Mouse (Mus musculus) limb, embryonic 15.5 days (tissue): Measurements from ENCODE around the gene Sirpa. TPM values are rescaled to one million over a fixed set of nuclear protein-coding genes. Genes with fewer than 3 reads are reported as not detected.
A peak's percentile ranks its signal among the peaks of the same experiment; 100 is the strongest.

Source experiments
- ATAC-seq: fragments of 200-750 bp; cut with Nextera tagmentation; 2 replicates; pipeline ENCODE4 v1.8.0; 2017; ENCODE audit warnings: low read depth, moderate TSS enrichment; ENCODE audit not compliant: insufficient number of reproducible peaks, low FRiP score, low TSS enrichment
- H3K27ac ChIP-seq: fragments of 300-500 bp; sonication (generic); 2 replicates; pipeline ENCODE4 v1.5.1; 2015; ENCODE audit warnings: moderate library complexity, mild to moderate bottlenecking, inconsistent platforms
- H3K27me3 ChIP-seq: fragments of 300-500 bp; sonication (generic); 2 replicates; pipeline ENCODE4 v1.6.1; 2015; ENCODE audit warnings: inconsistent platforms
- H3K36me3 ChIP-seq: fragments of 300-500 bp; sonication (generic); 2 replicates; pipeline ENCODE4 v1.6.1; 2015; ENCODE audit warnings: inconsistent platforms
- H3K4me1 ChIP-seq: fragments of 300-500 bp; sonication (generic); 2 replicates; pipeline ENCODE4 v1.6.1; 2015; ENCODE audit warnings: inconsistent platforms
- H3K4me2 ChIP-seq: fragments of 300-500 bp; sonication (generic); 2 replicates; pipeline ENCODE4 v1.6.1; 2015; ENCODE audit warnings: mild to moderate bottlenecking, inconsistent platforms
- H3K4me3 ChIP-seq: fragments of 300-500 bp; sonication (generic); 2 replicates; pipeline ENCODE4 v1.5.1; 2015; ENCODE audit warnings: mild to moderate bottlenecking, inconsistent platforms
- H3K9ac ChIP-seq: fragments of 300-500 bp; sonication (generic); 2 replicates; pipeline ENCODE4 v1.6.1; 2015; ENCODE audit warnings: inconsistent platforms
- H3K9me3 ChIP-seq: fragments of 300-500 bp; sonication (generic); 2 replicates; pipeline ENCODE4 v1.6.1; 2016; ENCODE audit warnings: inconsistent platforms
- WGBS: fragments of 180-500 bp; shearing (Covaris S2); methylation state at CpG from one replicate; pipeline ENCODE4 v1.1.7; 2015; 5-methylcytosine and 5-hydroxymethylcytosine counted together
- polyA plus RNA-seq: library from polyadenylated mRNA; unstranded; fragments of >200 nt; fragmentation: Nextera tagmentation; extraction: Ambion mirVana; gene quantifications from 2 replicates; pipeline ENCODE4 v1.2.1, GENCODE M21; 2015

Gene Sirpa
- 28.5 and 30.7 TPM in 2 replicates for polyA plus RNA-seq

DNA sequence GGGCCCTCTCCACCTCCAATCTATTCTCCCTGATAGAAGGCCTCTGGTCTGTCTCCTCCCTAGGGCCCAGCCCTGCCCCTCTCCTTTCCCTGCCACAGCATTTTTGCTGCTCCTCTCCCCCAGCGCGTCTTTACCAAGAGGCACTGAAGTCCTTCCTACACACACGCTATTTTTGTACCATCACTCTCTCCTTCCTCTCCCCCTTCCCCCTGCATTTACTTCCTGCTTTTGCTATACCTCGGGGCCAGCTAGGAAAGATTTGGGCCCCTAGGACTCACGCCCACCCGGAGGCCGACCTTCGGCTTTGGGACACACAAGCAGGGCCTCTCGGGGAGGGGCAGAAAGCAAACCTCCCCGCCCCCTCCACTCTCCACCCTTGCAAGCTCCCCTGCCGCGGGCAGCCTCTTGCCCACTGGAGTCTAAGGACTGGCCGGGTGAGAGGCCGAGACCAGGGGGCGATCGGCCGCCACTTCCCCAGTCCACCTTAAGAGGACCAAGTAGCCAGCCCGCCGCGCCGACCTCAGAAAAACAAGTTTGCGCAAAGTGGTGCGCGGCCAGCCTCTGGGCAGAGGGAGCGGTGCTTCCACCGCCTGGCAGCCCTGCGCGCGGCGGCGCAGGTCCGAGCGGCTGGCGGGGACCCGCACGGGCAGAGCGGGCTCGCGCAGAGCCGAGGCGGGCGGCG lies at the start of gene Sirpa:
Gene Sirpa (plus strand): TSS at position 377 of the 682 bp plus-strand sequence.
- Histone ChIP-seq H3K27ac (peak within 1 kb of the TSS; percentile 92), H3K36me3 (no peaks in the 10 kb centered on the region), H3K4me1 (peaks cover 20% of the 10 kb centered on the region), H3K4me3 (peak within 1 kb of the TSS; percentile 74), H3K9ac (peak within 1 kb of the TSS; percentile 72), H3K27me3 (no peaks in the 10 kb centered on the region), H3K4me2 (peak within 1 kb of the TSS; percentile 70), H3K9me3 (no peaks in the 10 kb centered on the region)
- under 1% methylated on average over 41 of the region's 43 CpGs for WGBS
- ATAC-seq, result peak; percentile 65

DNA sequence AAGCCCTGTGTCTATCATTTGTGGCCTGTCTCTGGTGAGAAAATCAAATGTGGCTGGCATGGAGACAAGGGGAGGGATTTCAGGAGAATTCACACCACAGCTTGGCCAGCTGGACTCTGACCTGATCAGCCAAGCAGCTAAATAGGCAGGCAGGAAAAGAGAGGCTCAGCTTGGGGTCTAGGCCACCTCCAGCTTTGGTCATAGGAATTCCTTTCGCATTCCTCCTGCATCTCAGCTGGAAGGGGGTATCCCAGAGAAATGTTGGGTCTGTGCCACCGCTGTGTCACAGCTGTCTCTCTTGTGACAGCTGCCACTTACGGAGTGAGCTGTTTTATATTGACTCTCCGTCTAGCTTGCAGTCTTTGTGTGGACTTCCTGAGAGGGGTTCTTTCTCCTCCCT lies 48.2 kb upstream of the Sirpa start:
- H3K4me1 ChIP-seq, result peaks cover 3% of the 10 kb centered on the region
- H3K27me3 ChIP-seq, result no peaks in the 10 kb centered on the region
- H3K9ac ChIP-seq, result no peak overlapping the region
- no peak overlapping the region for H3K4me3 ChIP-seq
- ATAC-seq, result 0 out of 2 replicates have a peak, but pooled peaks have one; percentile 53
- 46% methylated on average over 4 of the region's 4 CpGs for WGBS
- H3K36me3 ChIP-seq, result no peaks in the 10 kb centered on the region
- H3K9me3 ChIP-seq, result no peaks in the 10 kb centered on the region
- H3K27ac ChIP-seq, result no peak overlapping the region
- no peak overlapping the region for H3K4me2 ChIP-seq

DNA sequence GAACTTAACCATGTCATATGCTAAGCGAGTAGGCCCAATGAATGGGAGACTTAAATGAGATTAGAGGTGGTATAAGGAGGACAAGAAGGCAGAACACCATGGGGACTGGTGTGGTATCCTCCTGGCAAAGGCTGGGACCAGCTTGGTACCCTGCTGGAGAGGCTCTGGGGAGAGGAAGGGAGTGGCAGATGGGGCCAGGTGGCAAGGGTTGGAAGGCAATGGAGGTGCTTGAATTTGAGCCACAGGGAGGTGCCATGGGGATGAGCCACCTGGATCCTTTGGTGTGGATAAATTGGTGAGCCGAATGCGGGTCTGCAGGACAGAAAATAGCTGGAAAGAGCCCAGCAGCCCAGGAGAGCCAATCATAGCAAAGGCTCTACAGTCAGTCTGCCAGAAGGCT lies 47.7 kb upstream of the Sirpa start:
- Histone ChIP-seq H3K9ac (no peak overlapping the region), H3K4me2 (no peak overlapping the region), H3K9me3 (no peaks in the 10 kb centered on the region), H3K4me3 (no peak overlapping the region), H3K27ac (no peak overlapping the region), H3K4me1 (peaks cover 2% of the 10 kb centered on the region), H3K36me3 (no peaks in the 10 kb centered on the region), H3K27me3 (no peaks in the 10 kb centered on the region)
- 74% methylated on average over 3 of the region's 3 CpGs for WGBS
- no peak for ATAC-seq

DNA sequence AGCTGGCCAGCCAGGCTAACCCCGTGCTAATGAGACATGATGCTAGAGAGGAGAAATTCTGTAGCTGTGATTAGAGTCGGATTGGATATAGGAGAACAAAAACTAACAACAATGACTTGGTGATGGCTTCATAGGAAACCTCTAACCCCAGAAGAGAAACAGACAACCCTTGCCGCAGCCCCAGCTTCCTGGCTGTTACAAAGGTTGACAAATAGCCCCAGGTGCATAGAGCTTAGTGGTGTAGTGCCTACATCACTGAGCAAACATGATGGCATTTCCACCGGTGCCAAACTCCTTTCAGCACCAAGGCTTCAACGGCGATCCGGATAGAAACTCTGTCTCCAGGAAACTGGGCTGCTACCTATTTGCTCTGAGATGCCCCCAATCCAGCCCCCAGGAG lies 47.0 kb upstream of the Sirpa start:
- no peaks in the 10 kb centered on the region for H3K4me1 ChIP-seq
- H3K4me3 ChIP-seq, result no peak overlapping the region
- no peak overlapping the region for H3K4me2 ChIP-seq
- no peak overlapping the region for H3K27ac ChIP-seq
- no peak overlapping the region for H3K9ac ChIP-seq
- 72% methylated on average over 7 of the region's 7 CpGs for WGBS
- H3K27me3 ChIP-seq, result no peaks in the 10 kb centered on the region
- no peaks in the 10 kb centered on the region for H3K36me3 ChIP-seq
- H3K9me3 ChIP-seq, result no peaks in the 10 kb centered on the region
- no peak for ATAC-seq

DNA sequence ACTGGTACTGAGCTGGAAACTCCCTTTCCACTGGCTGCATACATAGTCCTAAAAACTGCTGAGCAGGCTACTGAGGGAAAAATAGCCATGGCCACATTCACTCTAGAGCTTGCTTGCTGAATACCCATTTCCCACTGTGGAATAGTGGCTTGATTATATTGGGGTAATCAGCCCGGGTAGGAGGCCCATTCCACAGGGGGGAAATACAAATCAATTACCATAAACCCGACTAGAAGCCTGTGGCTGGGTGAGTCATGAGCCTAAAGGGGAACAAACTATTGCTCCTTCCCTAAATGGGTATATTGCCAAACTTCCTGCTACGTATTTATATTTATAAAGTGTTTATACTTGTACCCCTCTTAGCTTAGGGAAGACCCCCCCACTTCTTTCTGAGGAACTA lies 45.9 kb upstream of the Sirpa start:
- no peaks in the 10 kb centered on the region for H3K9me3 ChIP-seq
- H3K4me1 ChIP-seq, result no peaks in the 10 kb centered on the region
- H3K36me3 ChIP-seq, result no peaks in the 10 kb centered on the region
- no peaks in the 10 kb centered on the region for H3K27me3 ChIP-seq
- no peak overlapping the region for H3K4me2 ChIP-seq
- H3K4me3 ChIP-seq, result no peak overlapping the region
- no peak for ATAC-seq
- H3K27ac ChIP-seq, result no peak overlapping the region
- WGBS, result 41% methylated on average over 3 of the region's 3 CpGs
- no peak overlapping the region for H3K9ac ChIP-seq

DNA sequence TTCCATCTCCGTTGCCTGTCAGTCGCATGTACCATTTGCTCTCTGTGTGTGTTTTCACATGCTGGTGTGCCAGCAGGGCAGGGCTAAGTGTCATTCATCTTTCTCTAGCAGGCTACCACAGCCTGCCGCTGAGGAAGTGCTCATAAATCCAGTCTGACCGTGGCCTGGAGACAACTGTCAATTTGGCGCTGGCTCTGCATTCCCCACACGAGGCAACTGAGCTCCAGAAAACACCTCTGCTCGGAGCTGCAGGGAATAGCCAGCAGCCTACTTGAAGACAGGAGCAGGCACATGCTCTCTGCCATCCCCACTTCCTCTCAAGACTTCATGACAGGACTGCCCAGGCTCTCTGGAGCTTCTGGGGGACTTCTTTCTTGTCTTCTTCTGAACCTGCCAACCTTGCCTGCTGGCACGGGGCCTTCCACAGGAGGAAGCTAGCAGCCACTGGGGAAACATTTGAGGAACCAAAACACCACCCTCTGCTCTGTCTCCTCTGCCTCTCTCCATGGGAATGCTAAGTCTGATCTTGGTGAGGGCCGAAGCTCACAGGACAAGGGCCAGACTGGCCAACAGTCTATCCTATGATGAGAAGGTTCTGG lies 43.0 kb upstream of the Sirpa start:
- H3K9me3 ChIP-seq, result no peaks in the 10 kb centered on the region
- 34% methylated on average over 9 of the region's 9 CpGs for WGBS
- H3K4me1 ChIP-seq, result no peaks in the 10 kb centered on the region
- no peaks in the 10 kb centered on the region for H3K27me3 ChIP-seq
- no peak overlapping the region for H3K4me2 ChIP-seq
- no peak for ATAC-seq
- no peak overlapping the region for H3K27ac ChIP-seq
- no peak overlapping the region for H3K4me3 ChIP-seq
- H3K9ac ChIP-seq, result no peak overlapping the region
- H3K36me3 ChIP-seq, result no peaks in the 10 kb centered on the region

DNA sequence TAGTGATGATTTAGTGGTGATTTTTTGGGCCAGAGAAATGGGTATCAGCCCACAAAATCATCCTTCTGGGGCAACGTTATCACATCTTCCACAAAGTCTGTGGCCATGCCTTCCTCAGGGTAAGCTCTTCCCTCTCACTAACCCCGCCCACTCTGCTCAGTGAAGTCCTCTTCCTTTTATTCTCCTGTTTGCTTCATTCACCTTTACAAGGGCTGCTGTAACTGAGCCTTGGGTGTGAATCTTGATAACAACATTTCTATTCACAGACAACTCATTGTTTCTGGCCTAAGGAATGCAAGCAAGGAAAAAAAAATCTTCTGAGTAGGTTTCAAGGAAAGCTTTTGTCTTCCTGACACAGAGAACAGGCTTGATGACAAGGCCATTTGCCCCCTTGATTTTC lies 41.9 kb upstream of the Sirpa start:
- no peaks in the 10 kb centered on the region for H3K9me3 ChIP-seq
- WGBS, result 74% methylated on average over 2 of the region's 2 CpGs

DNA sequence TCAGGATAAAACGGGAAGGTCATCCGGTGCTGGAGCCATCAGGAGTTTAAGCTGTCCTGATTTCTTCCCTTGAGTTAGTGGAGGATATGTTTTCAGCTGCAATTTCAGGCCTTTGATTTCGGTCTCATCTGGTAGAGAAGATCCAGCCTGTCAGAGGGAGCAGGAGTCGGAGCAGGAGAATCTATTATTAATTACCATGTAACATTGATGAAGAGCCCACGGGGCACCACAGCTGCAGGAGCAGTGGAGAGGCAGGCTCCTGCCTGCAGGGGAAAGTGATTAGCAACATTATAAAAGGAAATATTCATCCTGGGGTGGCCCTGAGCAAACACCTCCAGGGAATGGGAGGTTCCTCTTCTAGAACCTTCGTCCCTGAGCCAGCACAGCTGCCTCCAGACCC lies 36.6 kb upstream of the Sirpa start:
- no peak for ATAC-seq
- H3K4me1 ChIP-seq, result peaks cover 8% of the 10 kb centered on the region; the same call in 1 of the 2 replicates
- no peaks in the 10 kb centered on the region for H3K36me3 ChIP-seq
- no peaks in the 10 kb centered on the region for H3K9me3 ChIP-seq
- no peak overlapping the region for H3K4me2 ChIP-seq
- H3K27ac ChIP-seq, result no peak overlapping the region
- no peaks in the 10 kb centered on the region for H3K27me3 ChIP-seq
- 54% methylated on average over 6 of the region's 6 CpGs for WGBS
- H3K4me3 ChIP-seq, result no peak overlapping the region
- no peak overlapping the region for H3K9ac ChIP-seq

More for the DNA sequence above, 41.9 kb upstream of the Sirpa start:
- Histone ChIP-seq H3K9ac (no peak overlapping the region), H3K4me3 (no peak overlapping the region), H3K4me2 (no peak overlapping the region), H3K27ac (no peak overlapping the region), H3K36me3 (no peaks in the 10 kb centered on the region), H3K4me1 (no peaks in the 10 kb centered on the region), H3K27me3 (no peaks in the 10 kb centered on the region)
- no peak for ATAC-seq

DNA sequence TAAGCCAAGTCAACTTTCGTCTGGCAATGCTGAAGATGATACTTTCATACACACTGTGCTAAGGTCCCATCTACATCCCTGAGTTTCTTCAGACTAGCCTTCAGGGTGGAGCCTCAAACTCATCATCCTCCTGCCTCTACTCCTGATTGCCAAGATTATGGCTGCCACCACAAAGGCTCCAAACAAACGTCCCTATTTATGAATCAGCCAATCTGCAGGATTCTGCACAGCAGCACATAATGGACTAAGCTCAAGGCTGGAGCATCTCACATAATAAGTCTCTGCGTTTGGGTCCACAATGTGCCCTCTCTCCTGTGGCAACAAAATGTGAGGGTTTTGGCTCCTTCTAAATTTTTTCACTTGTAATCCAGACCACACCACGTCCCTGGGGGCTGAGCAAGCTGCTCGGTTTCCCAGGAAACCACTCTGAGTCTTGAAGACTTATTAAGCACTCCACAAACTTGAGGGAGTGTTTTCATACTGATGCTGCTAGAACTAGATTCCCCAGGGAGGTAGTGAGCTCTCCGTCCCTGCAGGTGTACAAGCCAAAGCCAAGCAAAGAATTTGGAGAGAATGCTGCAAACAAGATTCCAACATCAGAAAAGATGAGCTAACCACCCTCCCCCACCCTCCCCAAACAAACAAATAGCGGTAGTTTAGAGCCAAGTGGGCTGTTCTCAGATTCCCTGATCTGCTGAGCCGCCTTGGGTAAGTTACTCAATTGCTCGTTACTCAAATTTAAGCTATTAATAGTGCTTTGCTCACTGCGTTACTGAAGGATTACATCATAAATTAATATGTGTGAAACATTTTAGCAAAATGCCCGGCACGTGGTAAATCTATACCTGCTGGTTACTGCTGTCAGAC lies 34.4 kb upstream of the Sirpa start:
- Histone ChIP-seq H3K4me2 (no peak overlapping the region), H3K4me1 (peaks cover 8% of the 10 kb centered on the region; the same call in 1 of the 2 replicates), H3K9ac (no peak overlapping the region), H3K9me3 (no peaks in the 10 kb centered on the region), H3K36me3 (no peaks in the 10 kb centered on the region), H3K27me3 (no peaks in the 10 kb centered on the region), H3K27ac (no peak overlapping the region), H3K4me3 (no peak overlapping the region)
- 38% methylated on average over 12 of the region's 12 CpGs for WGBS
- ATAC-seq, result no peak

DNA sequence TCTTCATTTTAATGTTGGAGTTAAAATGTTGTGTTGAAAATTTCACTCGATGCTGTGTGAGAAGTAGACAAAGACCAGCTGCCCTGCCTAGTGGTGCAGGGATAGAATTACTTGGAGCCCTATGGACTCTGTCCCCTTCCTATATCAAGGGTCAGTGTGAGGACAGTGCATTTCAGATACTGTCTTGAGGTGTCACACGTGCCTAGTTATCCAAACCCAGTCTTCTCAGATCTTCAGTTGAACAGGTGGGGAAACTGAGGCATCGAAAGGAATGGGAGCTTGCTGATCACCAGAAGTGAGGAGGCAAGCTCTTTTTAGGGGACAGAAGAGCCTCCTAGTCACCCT lies 33.8 kb upstream of the Sirpa start:
- ATAC-seq, result no peak
- no peak overlapping the region for H3K4me3 ChIP-seq
- 59% methylated on average over 3 of the region's 3 CpGs for WGBS
- H3K27me3 ChIP-seq, result no peaks in the 10 kb centered on the region
- no peaks in the 10 kb centered on the region for H3K9me3 ChIP-seq
- no peak overlapping the region for H3K4me2 ChIP-seq
- no peaks in the 10 kb centered on the region for H3K36me3 ChIP-seq
- H3K27ac ChIP-seq, result no peak overlapping the region
- peaks cover 8% of the 10 kb centered on the region; the same call in 1 of the 2 replicates for H3K4me1 ChIP-seq
- H3K9ac ChIP-seq, result no peak overlapping the region

DNA sequence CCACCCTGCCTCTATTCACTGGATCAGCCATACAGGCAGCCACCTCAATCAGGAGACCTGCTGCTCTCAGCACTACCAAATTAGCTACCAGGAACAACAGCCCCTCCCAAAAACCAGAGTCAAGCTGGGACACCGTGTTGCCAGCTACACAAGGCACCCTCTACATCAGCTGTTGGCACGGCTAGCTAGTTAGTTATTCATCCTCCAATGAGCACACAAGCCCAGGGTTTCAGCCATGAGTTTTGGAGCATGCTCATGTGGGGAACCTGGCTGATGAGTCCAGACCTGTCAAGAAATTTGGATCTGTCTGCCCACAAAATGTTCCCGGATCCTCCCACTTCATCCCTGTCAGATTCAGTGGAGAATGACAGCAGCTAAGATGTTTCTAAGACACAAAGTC lies 30.8 kb upstream of the Sirpa start:
- peaks cover 8% of the 10 kb centered on the region; the same call in 1 of the 2 replicates for H3K4me1 ChIP-seq
- no peak for ATAC-seq
- H3K4me3 ChIP-seq, result no peak overlapping the region
- H3K27me3 ChIP-seq, result peaks cover 6% of the 10 kb centered on the region; the same call in 1 of the 2 replicates
- no peaks in the 10 kb centered on the region for H3K36me3 ChIP-seq
- WGBS, result 67% methylated on average over 3 of the region's 3 CpGs
- no peak overlapping the region for H3K9ac ChIP-seq
- no peak overlapping the region for H3K27ac ChIP-seq
- H3K4me2 ChIP-seq, result no peak overlapping the region
- no peaks in the 10 kb centered on the region for H3K9me3 ChIP-seq
